Mouse (Mus musculus): ENCODE data around the gene Fam117a. TPM values are rescaled to one million over a fixed set of nuclear protein-coding genes. Genes with fewer than 3 reads are reported as not detected.
"Not testable (repeated sequence)": the region's sequence is repeated elsewhere in the genome, so short reads cannot be mapped to it uniquely, and the experiment has no call there.

Fam117a gene
- polyA plus RNA-seq, 1 experiment from 2014 or later: 15.0 TPM

- H3K9ac ChIP-seq (replicated peaks; ENCODE audit: low read length): no peak overlapping the region
- no peak for DNase-seq (ENCODE audit: low spot score)
Observed at GRCm38 (mm10) chr11:95399520-95400020, 62.8 kb downstream of the Fam117a start.

GRCm38 (mm10) chr11:95401568-95401967, 64.8 kb downstream of the Fam117a start:
- Histone ChIP-seq H3K9ac (replicated peaks; ENCODE audit: low read length) (no peak overlapping the region), H3K9me3 (replicated peaks; ENCODE audit: control insufficient read depth, low read length) (no peaks in the 10 kb centered on the region), H3K27me3 (ENCODE audit: control insufficient read depth, insufficient read depth, low read length) (no peaks in the 10 kb centered on the region), H3K4me2 (ENCODE audit: low read depth, low read length) (no peak overlapping the region), H3K4me1 (ENCODE audit: control insufficient read depth, insufficient read depth, low read length) (no peaks in the 10 kb centered on the region), H3K4me3 (ENCODE audit: low read depth, low read length) (no peak overlapping the region), H3K27ac (replicated peaks; ENCODE audit: low read depth, low read length) (no peak overlapping the region), H3K36me3 (replicated peaks; ENCODE audit: control insufficient read depth, insufficient read depth, low read depth, low read length) (no peaks in the 10 kb centered on the region)
- WGBS: 84% methylated on average over 5 of the region's 5 CpGs
- ATAC-seq (replicated peaks; ENCODE audit: insufficient number of reproducible peaks, low FRiP score, low TSS enrichment, low read depth) (no peak), DNase-seq (ENCODE audit: low spot score) (no peak)

More at GRCm38 (mm10) chr11:95399520-95400020, 62.8 kb downstream of the Fam117a start:
- no peaks in the 10 kb centered on the region for H3K36me3 ChIP-seq (replicated peaks; ENCODE audit: control insufficient read depth, insufficient read depth, low read depth, low read length)
- no peaks in the 10 kb centered on the region for H3K27me3 ChIP-seq (ENCODE audit: control insufficient read depth, insufficient read depth, low read length)
- H3K4me1 ChIP-seq (ENCODE audit: control insufficient read depth, insufficient read depth, low read length): no peaks in the 10 kb centered on the region
- H3K9me3 ChIP-seq (replicated peaks; ENCODE audit: control insufficient read depth, low read length): no peaks in the 10 kb centered on the region
- H3K4me2 ChIP-seq (ENCODE audit: low read depth, low read length): no peak overlapping the region
- ATAC-seq (replicated peaks; ENCODE audit: insufficient number of reproducible peaks, low FRiP score, low TSS enrichment, low read depth): no peak
- H3K4me3 ChIP-seq (ENCODE audit: low read depth, low read length): no peak overlapping the region
- WGBS: 81% methylated on average over 13 of the region's 13 CpGs
- H3K27ac ChIP-seq (replicated peaks; ENCODE audit: low read depth, low read length): no peak overlapping the region

- ATAC-seq (replicated peaks; ENCODE audit: insufficient number of reproducible peaks, low FRiP score, low TSS enrichment, low read depth) (no peak), DNase-seq (ENCODE audit: low spot score) (no peak)
- no peak overlapping the region for H3K27ac ChIP-seq (replicated peaks; ENCODE audit: low read depth, low read length)
- H3K4me2 ChIP-seq (ENCODE audit: low read depth, low read length): no peak overlapping the region
- WGBS: 22% methylated on average over 5 of the region's 5 CpGs
- H3K36me3 ChIP-seq (replicated peaks; ENCODE audit: control insufficient read depth, insufficient read depth, low read depth, low read length): no peaks in the 10 kb centered on the region
- H3K4me1 ChIP-seq (ENCODE audit: control insufficient read depth, insufficient read depth, low read length): no peaks in the 10 kb centered on the region
- no peak overlapping the region for H3K9ac ChIP-seq (replicated peaks; ENCODE audit: low read length)
- H3K27me3 ChIP-seq (ENCODE audit: control insufficient read depth, insufficient read depth, low read length): no peaks in the 10 kb centered on the region
- no peaks in the 10 kb centered on the region for H3K9me3 ChIP-seq (replicated peaks; ENCODE audit: control insufficient read depth, low read length)
- no peak overlapping the region for H3K4me3 ChIP-seq (ENCODE audit: low read depth, low read length)
Observed at GRCm38 (mm10) chr11:95402196-95402595, 65.4 kb downstream of the Fam117a start.

DNA sequence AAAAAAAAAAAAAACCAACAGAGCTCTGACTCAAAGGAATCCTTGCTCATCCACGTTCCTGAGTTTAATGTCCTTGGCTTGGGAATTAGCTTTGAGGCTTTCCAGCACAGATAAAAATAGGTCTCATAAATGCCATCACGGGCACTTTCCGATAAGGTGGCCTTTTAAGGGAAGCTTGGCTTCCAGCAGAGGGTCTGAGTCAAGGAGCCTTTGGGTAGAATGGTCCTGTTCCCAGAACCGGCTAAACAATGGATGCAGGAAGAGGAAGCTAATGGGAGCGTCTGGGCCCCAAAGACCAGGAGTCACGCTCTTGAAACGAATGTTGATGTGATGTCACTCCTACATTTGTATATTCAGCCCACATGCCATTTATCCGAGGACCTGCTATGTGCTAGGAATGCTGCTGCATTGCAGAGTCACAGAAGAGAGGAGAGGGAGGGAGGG, 65.9 kb downstream of the Fam117a start:
- ATAC-seq (replicated peaks; ENCODE audit: insufficient number of reproducible peaks, low FRiP score, low TSS enrichment, low read depth) (no peak), DNase-seq (ENCODE audit: low spot score) (no peak)
- Histone ChIP-seq H3K4me3 (ENCODE audit: low read depth, low read length) (no peak overlapping the region), H3K4me1 (ENCODE audit: control insufficient read depth, insufficient read depth, low read length) (no peaks in the 10 kb centered on the region), H3K27ac (replicated peaks; ENCODE audit: low read depth, low read length) (no peak overlapping the region), H3K4me2 (ENCODE audit: low read depth, low read length) (no peak overlapping the region), H3K9me3 (replicated peaks; ENCODE audit: control insufficient read depth, low read length) (no peaks in the 10 kb centered on the region), H3K27me3 (ENCODE audit: control insufficient read depth, insufficient read depth, low read length) (no peaks in the 10 kb centered on the region), H3K9ac (replicated peaks; ENCODE audit: low read length) (no peak overlapping the region), H3K36me3 (replicated peaks; ENCODE audit: control insufficient read depth, insufficient read depth, low read depth, low read length) (no peaks in the 10 kb centered on the region)
- 29% methylated on average over 8 of the region's 8 CpGs for WGBS

DNA sequence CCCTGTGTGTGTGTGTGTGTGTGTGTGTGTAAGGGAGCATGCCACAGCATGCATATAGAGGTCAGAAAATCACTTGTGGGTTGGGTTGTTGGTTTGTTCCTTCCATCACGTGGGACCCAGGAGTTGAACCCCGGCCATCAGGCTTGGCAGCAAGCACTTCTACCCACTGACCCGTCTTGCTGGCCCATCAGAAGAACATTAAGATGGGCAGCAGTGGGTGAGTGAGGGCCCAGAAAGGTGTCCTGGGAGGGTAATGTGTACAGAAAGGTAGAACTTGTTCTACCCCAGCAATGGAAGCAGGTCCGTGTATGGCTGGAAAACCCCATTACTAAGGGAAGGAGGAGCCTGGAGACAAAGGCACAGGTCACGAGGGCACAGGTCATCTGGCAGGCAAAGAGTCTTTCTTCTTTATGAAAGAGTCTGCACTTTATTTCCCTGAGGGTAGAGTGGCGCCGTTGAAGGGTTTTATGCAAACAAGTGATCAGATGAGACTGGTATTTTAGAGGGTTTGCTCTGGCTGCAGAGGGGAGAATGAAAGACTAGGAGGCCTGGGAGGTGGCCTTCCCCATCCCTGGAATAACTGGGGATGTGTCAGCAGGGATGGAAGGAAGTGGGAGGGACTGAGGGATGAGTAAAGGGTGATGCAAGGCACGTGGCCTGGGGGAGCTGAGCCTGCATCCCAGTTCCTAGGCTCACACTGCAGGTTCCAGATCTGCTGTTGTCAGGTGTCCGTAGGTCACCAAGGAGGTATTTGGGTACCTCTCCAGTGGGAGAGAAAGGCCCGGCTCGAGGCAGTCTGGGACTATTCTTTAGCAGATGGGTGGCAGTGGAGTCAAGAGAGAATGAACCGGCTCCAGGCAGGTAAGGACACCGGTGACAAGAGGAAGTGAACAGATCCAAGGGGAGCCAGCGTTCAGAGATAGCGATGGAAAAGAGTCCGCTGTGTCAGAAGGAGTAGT, 66.8 kb downstream of the Fam117a start:
- DNase-seq (ENCODE audit: low spot score): no peak
- no peak for ATAC-seq (replicated peaks; ENCODE audit: insufficient number of reproducible peaks, low FRiP score, low TSS enrichment, low read depth)
- 65% methylated on average over 16 of the region's 16 CpGs for WGBS

GRCm38 (mm10) chr11:95405771-95406170, 69.0 kb downstream of the Fam117a start:
- no peaks in the 10 kb centered on the region for H3K9me3 ChIP-seq (replicated peaks; ENCODE audit: control insufficient read depth, low read length)
- ATAC-seq (replicated peaks; ENCODE audit: insufficient number of reproducible peaks, low FRiP score, low TSS enrichment, low read depth) (no peak), DNase-seq (ENCODE audit: low spot score) (no peak)
- no peaks in the 10 kb centered on the region for H3K4me1 ChIP-seq (ENCODE audit: control insufficient read depth, insufficient read depth, low read length)
- no peak overlapping the region for H3K27ac ChIP-seq (replicated peaks; ENCODE audit: low read depth, low read length)
- no peaks in the 10 kb centered on the region for H3K27me3 ChIP-seq (ENCODE audit: control insufficient read depth, insufficient read depth, low read length)
- WGBS: 78% methylated on average over 4 of the region's 4 CpGs
- no peak overlapping the region for H3K9ac ChIP-seq (replicated peaks; ENCODE audit: low read length)
- H3K4me2 ChIP-seq (ENCODE audit: low read depth, low read length): no peak overlapping the region
- H3K36me3 ChIP-seq (replicated peaks; ENCODE audit: control insufficient read depth, insufficient read depth, low read depth, low read length): no peaks in the 10 kb centered on the region
- H3K4me3 ChIP-seq (ENCODE audit: low read depth, low read length): no peak overlapping the region

More for the DNA sequence above, 66.8 kb downstream of the Fam117a start:
- H3K4me1 ChIP-seq (ENCODE audit: control insufficient read depth, insufficient read depth, low read length): no peaks in the 10 kb centered on the region
- no peak overlapping the region for H3K9ac ChIP-seq (replicated peaks; ENCODE audit: low read length)
- no peak overlapping the region for H3K4me3 ChIP-seq (ENCODE audit: low read depth, low read length)
- H3K27ac ChIP-seq (replicated peaks; ENCODE audit: low read depth, low read length): no peak overlapping the region
- no peak overlapping the region for H3K4me2 ChIP-seq (ENCODE audit: low read depth, low read length)
- H3K36me3 ChIP-seq (replicated peaks; ENCODE audit: control insufficient read depth, insufficient read depth, low read depth, low read length): no peaks in the 10 kb centered on the region
- H3K9me3 ChIP-seq (replicated peaks; ENCODE audit: control insufficient read depth, low read length): no peaks in the 10 kb centered on the region
- H3K27me3 ChIP-seq (ENCODE audit: control insufficient read depth, insufficient read depth, low read length): no peaks in the 10 kb centered on the region

GRCm38 (mm10) chr11:95406398-95406797, 69.6 kb downstream of the Fam117a start:
- H3K27me3 ChIP-seq (ENCODE audit: control insufficient read depth, insufficient read depth, low read length); H3K4me1 ChIP-seq (ENCODE audit: control insufficient read depth, insufficient read depth, low read length); H3K9ac ChIP-seq (replicated peaks; ENCODE audit: low read length); H3K36me3 ChIP-seq (replicated peaks; ENCODE audit: control insufficient read depth, insufficient read depth, low read depth, low read length); H3K4me2 ChIP-seq (ENCODE audit: low read depth, low read length); DNase-seq (ENCODE audit: low spot score); H3K4me3 ChIP-seq (ENCODE audit: low read depth, low read length); ATAC-seq (replicated peaks; ENCODE audit: insufficient number of reproducible peaks, low FRiP score, low TSS enrichment, low read depth); H3K27ac ChIP-seq (replicated peaks; ENCODE audit: low read depth, low read length); H3K9me3 ChIP-seq (replicated peaks; ENCODE audit: control insufficient read depth, low read length): not testable (repeated sequence)
- 96% methylated on average over 5 of the region's 5 CpGs for WGBS

DNA sequence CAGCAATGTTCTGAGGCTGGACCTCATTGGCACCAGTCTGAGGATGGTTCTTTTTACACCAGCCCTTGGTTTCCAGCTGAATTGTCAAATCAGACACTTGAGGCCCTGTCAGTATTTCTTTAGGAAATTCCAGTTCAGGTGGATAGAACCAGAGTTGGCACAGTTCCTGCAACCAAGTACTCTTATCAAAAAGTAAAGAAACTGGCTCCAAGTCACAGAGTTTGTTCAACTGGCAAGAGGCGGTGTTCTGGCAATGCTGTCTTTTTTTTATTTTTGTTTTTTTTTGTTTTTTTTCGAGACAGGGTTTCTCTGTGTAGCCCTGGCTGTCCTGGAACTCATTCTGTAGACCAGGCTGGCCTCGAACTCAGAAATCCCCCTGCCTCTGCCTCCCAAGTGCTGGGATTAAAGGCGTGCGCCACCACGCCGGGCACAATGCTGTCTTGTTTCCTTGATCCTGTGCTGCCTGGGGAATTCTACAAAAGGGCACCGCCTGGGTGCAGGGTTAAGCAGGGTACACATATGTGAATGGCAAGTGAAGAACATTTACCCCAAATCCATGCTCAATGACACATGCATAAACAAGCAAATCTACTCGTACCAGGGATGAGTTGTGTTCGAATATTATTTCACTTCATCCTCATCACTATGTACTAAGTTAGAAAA, 72.8 kb downstream of the Fam117a start:
- Histone ChIP-seq H3K27ac (replicated peaks; ENCODE audit: low read depth, low read length) (no peak overlapping the region), H3K36me3 (replicated peaks; ENCODE audit: control insufficient read depth, insufficient read depth, low read depth, low read length) (no peaks in the 10 kb centered on the region), H3K9ac (replicated peaks; ENCODE audit: low read length) (no peak overlapping the region), H3K4me2 (ENCODE audit: low read depth, low read length) (no peak overlapping the region), H3K4me1 (ENCODE audit: control insufficient read depth, insufficient read depth, low read length) (no peaks in the 10 kb centered on the region), H3K27me3 (ENCODE audit: control insufficient read depth, insufficient read depth, low read length) (no peaks in the 10 kb centered on the region), H3K9me3 (replicated peaks; ENCODE audit: control insufficient read depth, low read length) (no peaks in the 10 kb centered on the region), H3K4me3 (ENCODE audit: low read depth, low read length) (no peak overlapping the region)
- DNase-seq (ENCODE audit: low spot score) (no peak), ATAC-seq (replicated peaks; ENCODE audit: insufficient number of reproducible peaks, low FRiP score, low TSS enrichment, low read depth) (no peak)
- WGBS: 88% methylated on average over 10 of the region's 10 CpGs
